Mouse (Mus musculus) ES-Bruce4 (cell line): Measurements from ENCODE around the gene Hist1h4m. TPM values are rescaled to one million over a fixed set of nuclear protein-coding genes. Genes with fewer than 3 reads are reported as not detected.

Experiments used
- H3K27ac ChIP-seq: 2 replicates; pipeline ENCODE4 v1.5.1; 2012; ENCODE audit warnings: low read length, inconsistent platforms; ENCODE audit not compliant: insufficient read depth
- H3K27me3 ChIP-seq: 2 replicates; pipeline ENCODE4 v1.6.1; 2012; ENCODE audit warnings: mild to moderate bottlenecking, low read length, inconsistent platforms; ENCODE audit not compliant: control insufficient read depth, poor library complexity, insufficient read depth, severe bottlenecking
- H3K36me3 ChIP-seq: 2 replicates; pipeline ENCODE4 v1.6.1; 2012; ENCODE audit warnings: inconsistent platforms, mild to moderate bottlenecking, low read length, moderate library complexity; ENCODE audit not compliant: control insufficient read depth, poor library complexity, insufficient read depth, severe bottlenecking
- H3K4me1 ChIP-seq: one replicate; pipeline ENCODE4 v1.8.1; 2011; ENCODE audit warnings: low read length; ENCODE audit not compliant: control insufficient read depth, insufficient read depth
- H3K4me3 ChIP-seq: 2 replicates; pipeline ENCODE4 v1.5.1; 2011; ENCODE audit warnings: low read depth, mild to moderate bottlenecking, low read length
- H3K9ac ChIP-seq: 2 replicates; pipeline ENCODE4 v1.6.1; 2012; ENCODE audit warnings: low read depth, mild to moderate bottlenecking, inconsistent platforms; ENCODE audit not compliant: poor library complexity, severe bottlenecking
- H3K9me3 ChIP-seq: replicated peaks from 2 replicates; pipeline ENCODE4 v1.6.1; 2012; ENCODE audit warnings: mild to moderate bottlenecking, low read length, inconsistent platforms; ENCODE audit not compliant: control insufficient read depth, poor library complexity, insufficient read depth, severe bottlenecking
- CTCF ChIP-seq: IDR thresholded peaks from one replicate; pipeline ENCODE4 v1.8.1; 2011; ENCODE audit warnings: low read depth, low read length
- EP300 ChIP-seq: IDR thresholded peaks from 2 replicates; pipeline ENCODE4 v1.6.1; 2011; ENCODE audit warnings: low read depth, low read length; ENCODE audit not compliant: insufficient read depth
- POLR2A ChIP-seq: IDR thresholded peaks from one replicate; pipeline ENCODE4 v1.8.1; 2011; ENCODE audit warnings: low read length; ENCODE audit not compliant: insufficient read depth
- polyA plus RNA-seq: library from polyadenylated mRNA; stranded (reverse); fragments of >200 nt; gene quantifications from 2 replicates; pipeline ENCODE4 v1.2.4, GENCODE M21; 2011; ENCODE audit warnings: low read depth; ENCODE audit not compliant: missing spikeins, insufficient read depth, insufficient read length

Hist1h4m gene
- polyA plus RNA-seq, 1 experiment = 12.0 TPM

- Histone ChIP-seq H3K9ac (no peak overlapping the region), H3K27ac (no peak overlapping the region), H3K27me3 (no peaks in the 10 kb centered on the region), H3K36me3 (no peaks in the 10 kb centered on the region), H3K4me1 (no peaks in the 10 kb centered on the region), H3K4me3 (no peak overlapping the region), H3K9me3 (peaks cover 5% of the 10 kb centered on the region)
- no peak for TF ChIP-seq EP300
- no peak for TF ChIP-seq POLR2A
- TF ChIP-seq CTCF = no peak
Observed at GRCm38 (mm10) chr13:21861608-21862007, 50.1 kb downstream of the Hist1h4m start.

Other genes starting within 250 kb of the Hist1h4m start
- gene Olfr1364, start 230.0 kb upstream of the Hist1h4m start, polyA plus RNA-seq = not detected in 2 replicates
- gene Olfr1362, start 197.7 kb upstream of the Hist1h4m start, polyA plus RNA-seq = not detected in 2 replicates
- gene Olfr11, start 169.2 kb upstream of the Hist1h4m start, polyA plus RNA-seq = not detected in 2 replicates
- not detected in 2 replicates for gene Olfr1361, start 148.4 kb upstream of the Hist1h4m start, polyA plus RNA-seq
- gene Olfr1360, start 134.3 kb upstream of the Hist1h4m start, polyA plus RNA-seq = not detected in 2 replicates
- gene Olfr1359, start 113.6 kb upstream of the Hist1h4m start, polyA plus RNA-seq = not detected in 2 replicates
- 25.5 and 27.2 TPM in 2 replicates for gene Hist1h2bl, start 95.6 kb upstream of the Hist1h4m start, polyA plus RNA-seq
- 3.6 TPM in 1 of 2 replicates, not detected in the other for gene Hist1h2ai, start 95.3 kb upstream of the Hist1h4m start, polyA plus RNA-seq
- gene Hist1h3h, start 94.1 kb upstream of the Hist1h4m start, polyA plus RNA-seq = 25.3 and 31.8 TPM in 2 replicates
- gene Hist1h2bm, start 89.7 kb upstream of the Hist1h4m start, polyA plus RNA-seq = 14.2 and 21.7 TPM in 2 replicates
- 8.2 and 13.4 TPM in 2 replicates for gene Hist1h4j, start 76.7 kb upstream of the Hist1h4m start, polyA plus RNA-seq
- gene Hist1h4k, start 61.2 kb upstream of the Hist1h4m start, polyA plus RNA-seq = 16.3 and 17.1 TPM in 2 replicates
- 6.7 and 7.5 TPM in 2 replicates for gene Hist1h2ak, start 57.9 kb upstream of the Hist1h4m start, polyA plus RNA-seq
- gene Hist1h2bn, start 57.6 kb upstream of the Hist1h4m start, polyA plus RNA-seq = 19.3 and 20.7 TPM in 2 replicates
- 7.4 and 9.2 TPM in 2 replicates for gene Hist1h1b, start 31.1 kb upstream of the Hist1h4m start, polyA plus RNA-seq
- gene Hist1h3i, start 28.4 kb upstream of the Hist1h4m start, polyA plus RNA-seq = not detected in 2 replicates
- not detected in 2 replicates for gene Hist1h2an, start 24.5 kb upstream of the Hist1h4m start, polyA plus RNA-seq
- gene Hist1h2bp, start 24.3 kb upstream of the Hist1h4m start, polyA plus RNA-seq = 2.5 TPM in 1 of 2 replicates, not detected in the other
- gene Hist1h2bq, start 1.5 kb upstream of the Hist1h4m start, polyA plus RNA-seq = 16.9 and 28.4 TPM in 2 replicates
- gene Hist1h2ao, start 1.3 kb upstream of the Hist1h4m start, polyA plus RNA-seq = not detected in 2 replicates
- 16.5 and 26.2 TPM in 2 replicates for gene Hist1h4n, start 20.4 kb downstream of the Hist1h4m start, polyA plus RNA-seq
- 47.5 and 51.1 TPM in 2 replicates for gene Hist1h2ap, start 21.8 kb downstream of the Hist1h4m start, polyA plus RNA-seq
- 18.1 and 27.4 TPM in 2 replicates for gene Hist1h2br, start 22.0 kb downstream of the Hist1h4m start, polyA plus RNA-seq
- gene Zfp184, start 133.3 kb downstream of the Hist1h4m start, polyA plus RNA-seq = 8.1 and 11.5 TPM in 2 replicates
- not detected in 2 replicates for gene Pom121l2, start 169.4 kb downstream of the Hist1h4m start, polyA plus RNA-seq
- gene Prss16, start 198.0 kb downstream of the Hist1h4m start, polyA plus RNA-seq = 4.1 and 6.9 TPM in 2 replicates
- 13.0 and 17.2 TPM in 2 replicates for gene Hist1h2ah, start 223.8 kb downstream of the Hist1h4m start, polyA plus RNA-seq
- 54.4 and 58.6 TPM in 2 replicates for gene Hist1h2bk, start 224.1 kb downstream of the Hist1h4m start, polyA plus RNA-seq
- 5.6 and 6.5 TPM in 2 replicates for gene Hist1h4i, start 229.6 kb downstream of the Hist1h4m start, polyA plus RNA-seq
- gene Hist1h2ag, start 231.2 kb downstream of the Hist1h4m start, polyA plus RNA-seq = 6.3 and 7.9 TPM in 2 replicates
- 14.6 and 19.9 TPM in 2 replicates for gene Hist1h2bj, start 231.5 kb downstream of the Hist1h4m start, polyA plus RNA-seq